Mouse (Mus musculus) ES-Bruce4 (cell line): ENCODE measurements around the gene 2510039O18Rik. TPM values are rescaled to one million over a fixed set of nuclear protein-coding genes. Genes with fewer than 3 reads are reported as not detected.

Experiments used
- H3K27ac ChIP-seq: 2 replicates; pipeline ENCODE4 v1.5.1; 2012; ENCODE audit warnings: low read length, inconsistent platforms; ENCODE audit not compliant: insufficient read depth
- H3K27me3 ChIP-seq: 2 replicates; pipeline ENCODE4 v1.6.1; 2012; ENCODE audit warnings: mild to moderate bottlenecking, low read length, inconsistent platforms; ENCODE audit not compliant: control insufficient read depth, poor library complexity, insufficient read depth, severe bottlenecking
- H3K36me3 ChIP-seq: 2 replicates; pipeline ENCODE4 v1.6.1; 2012; ENCODE audit warnings: inconsistent platforms, mild to moderate bottlenecking, low read length, moderate library complexity; ENCODE audit not compliant: control insufficient read depth, poor library complexity, insufficient read depth, severe bottlenecking
- H3K4me1 ChIP-seq: one replicate; pipeline ENCODE4 v1.8.1; 2011; ENCODE audit warnings: low read length; ENCODE audit not compliant: control insufficient read depth, insufficient read depth
- H3K4me3 ChIP-seq: 2 replicates; pipeline ENCODE4 v1.5.1; 2011; ENCODE audit warnings: low read depth, mild to moderate bottlenecking, low read length
- H3K9ac ChIP-seq: 2 replicates; pipeline ENCODE4 v1.6.1; 2012; ENCODE audit warnings: low read depth, mild to moderate bottlenecking, inconsistent platforms; ENCODE audit not compliant: poor library complexity, severe bottlenecking
- H3K9me3 ChIP-seq: replicated peaks from 2 replicates; pipeline ENCODE4 v1.6.1; 2012; ENCODE audit warnings: mild to moderate bottlenecking, low read length, inconsistent platforms; ENCODE audit not compliant: control insufficient read depth, poor library complexity, insufficient read depth, severe bottlenecking
- CTCF ChIP-seq: IDR thresholded peaks from one replicate; pipeline ENCODE4 v1.8.1; 2011; ENCODE audit warnings: low read depth, low read length
- EP300 ChIP-seq: IDR thresholded peaks from 2 replicates; pipeline ENCODE4 v1.6.1; 2011; ENCODE audit warnings: low read depth, low read length; ENCODE audit not compliant: insufficient read depth
- POLR2A ChIP-seq: IDR thresholded peaks from one replicate; pipeline ENCODE4 v1.8.1; 2011; ENCODE audit warnings: low read length; ENCODE audit not compliant: insufficient read depth
- polyA plus RNA-seq: library from polyadenylated mRNA; stranded (reverse); fragments of >200 nt; gene quantifications from 2 replicates; pipeline ENCODE4 v1.2.4, GENCODE M21; 2011; ENCODE audit warnings: low read depth; ENCODE audit not compliant: missing spikeins, insufficient read depth, insufficient read length

The 2510039O18Rik gene
- polyA plus RNA-seq, 1 experiment: 23.3 TPM

DNA sequence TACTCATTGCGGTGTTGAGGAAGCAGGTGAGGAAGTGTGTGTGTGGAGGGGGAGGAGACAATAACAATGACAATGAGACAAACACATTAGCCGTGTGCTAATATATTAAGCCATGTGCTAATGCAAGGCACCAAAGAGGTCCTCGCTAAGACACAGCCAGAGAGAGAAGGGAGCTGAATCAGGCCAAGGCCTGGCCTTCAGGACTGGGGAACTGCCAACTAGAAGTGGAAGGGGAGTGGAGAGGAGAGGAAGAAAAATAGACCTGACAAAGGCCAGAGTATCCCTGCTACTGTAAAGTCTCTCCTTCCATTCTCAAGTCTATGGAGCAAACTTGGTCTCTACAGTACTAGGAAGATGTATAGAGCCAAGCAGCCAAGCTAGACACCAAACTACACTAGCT lies 37.1 kb upstream of the 2510039O18Rik start:
- no peak overlapping the region for H3K27ac ChIP-seq

GRCm38 (mm10) chr4:147904313-147905089 lies 36.2 kb upstream of the 2510039O18Rik start, which contains the start of gene Mfn2:
Gene Mfn2 (minus strand): TSS chr4:147904704.
- Histone ChIP-seq H3K36me3 (no peaks in the 10 kb centered on the region), H3K9me3 (no peaks in the 10 kb centered on the region), H3K27ac (no peak within 1 kb of the TSS), H3K27me3 (no peaks in the 10 kb centered on the region), H3K4me3 (peak within 1 kb of the TSS; percentile 86), H3K4me1 (peaks cover 4% of the 10 kb centered on the region), H3K9ac (peak within 1 kb of the TSS; percentile 67)
- no peak for TF ChIP-seq EP300
- TF ChIP-seq POLR2A: no peak
- TF ChIP-seq CTCF: no peak

More for the DNA sequence above, 37.1 kb upstream of the 2510039O18Rik start:
- peaks cover 2% of the 10 kb centered on the region for H3K4me1 ChIP-seq
- H3K9ac ChIP-seq: no peak overlapping the region
- no peaks in the 10 kb centered on the region for H3K9me3 ChIP-seq
- no peak for TF ChIP-seq EP300
- no peak overlapping the region for H3K4me3 ChIP-seq
- H3K36me3 ChIP-seq: no peaks in the 10 kb centered on the region
- no peaks in the 10 kb centered on the region for H3K27me3 ChIP-seq

GRCm38 (mm10) chr4:147905090-147905659 lies 35.5 kb upstream of the 2510039O18Rik start:
- Histone ChIP-seq H3K27me3 (no peaks in the 10 kb centered on the region), H3K9ac (no peak overlapping the region), H3K9me3 (no peaks in the 10 kb centered on the region), H3K4me3 (no peak overlapping the region), H3K36me3 (no peaks in the 10 kb centered on the region), H3K27ac (no peak overlapping the region), H3K4me1 (peaks cover 4% of the 10 kb centered on the region)
- TF ChIP-seq POLR2A (no peak), EP300 (no peak), CTCF (no peak)

DNA sequence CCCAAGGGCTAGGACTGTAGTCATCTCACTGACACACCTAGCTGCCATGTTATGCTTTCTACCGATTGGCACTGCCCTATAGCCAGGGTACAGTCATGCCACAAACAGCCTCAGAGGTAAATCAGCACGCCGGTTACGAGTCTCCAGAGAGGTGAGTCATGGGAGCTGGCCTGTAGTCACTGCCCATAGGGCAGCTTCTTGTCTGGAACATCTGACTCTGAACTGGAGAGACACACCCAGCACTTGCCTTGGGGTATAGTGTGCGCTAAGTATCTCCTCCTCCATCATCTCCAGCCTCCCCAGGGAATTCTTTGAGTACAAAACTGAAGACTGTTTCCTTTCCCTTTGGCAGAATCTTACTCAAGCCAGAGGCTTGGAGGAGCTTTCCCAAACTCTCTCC lies 34.5 kb upstream of the 2510039O18Rik start:
- TF ChIP-seq CTCF: no peak
- TF ChIP-seq POLR2A: no peak
- no peak for TF ChIP-seq EP300
- Histone ChIP-seq H3K9ac (no peak overlapping the region), H3K27ac (no peak overlapping the region), H3K4me1 (peaks cover 4% of the 10 kb centered on the region), H3K27me3 (no peaks in the 10 kb centered on the region), H3K4me3 (no peak overlapping the region), H3K36me3 (no peaks in the 10 kb centered on the region), H3K9me3 (no peaks in the 10 kb centered on the region)

GRCm38 (mm10) chr4:147909486-147909885 lies 31.2 kb upstream of the 2510039O18Rik start:
- TF ChIP-seq POLR2A (no peak), CTCF (no peak), EP300 (no peak)
- H3K9me3 ChIP-seq: no peaks in the 10 kb centered on the region
- no peak overlapping the region for H3K9ac ChIP-seq
- H3K27ac ChIP-seq: no peak overlapping the region
- peaks cover 4% of the 10 kb centered on the region for H3K4me1 ChIP-seq
- no peaks in the 10 kb centered on the region for H3K36me3 ChIP-seq
- no peaks in the 10 kb centered on the region for H3K27me3 ChIP-seq
- no peak overlapping the region for H3K4me3 ChIP-seq

- no peaks in the 10 kb centered on the region for H3K4me1 ChIP-seq
- no peaks in the 10 kb centered on the region for H3K9me3 ChIP-seq
- H3K4me3 ChIP-seq: no peak overlapping the region
- H3K9ac ChIP-seq: no peak overlapping the region
- no peak for TF ChIP-seq POLR2A
- peak; percentile 10 for TF ChIP-seq CTCF
- no peak for TF ChIP-seq EP300
- no peaks in the 10 kb centered on the region for H3K27me3 ChIP-seq
- H3K36me3 ChIP-seq: no peaks in the 10 kb centered on the region; the same call in 1 of the 2 replicates
- no peak overlapping the region for H3K27ac ChIP-seq
These were observed 22.1 kb upstream of the 2510039O18Rik start for GRCm38 (mm10) chr4:147918459-147919121.
